Mouse (Mus musculus) hindbrain, embryonic 16.5 days (tissue): ENCODE measurements around the gene Sdccag8. TPM values are rescaled to one million over a fixed set of nuclear protein-coding genes. Genes with fewer than 3 reads are reported as not detected.

ENCODE experiments used
- ATAC-seq: fragments of 200-750 bp; cut with Nextera tagmentation; 2 replicates; pipeline ENCODE4 v1.8.0; 2017; ENCODE audit warnings: moderate TSS enrichment, moderate library complexity
- H3K27ac ChIP-seq: fragments of 300-500 bp; sonication (generic); 2 replicates; pipeline ENCODE4 v1.5.1; 2014; ENCODE audit warnings: low read depth, mild to moderate bottlenecking, control low read depth, low read length, moderate library complexity
- H3K27me3 ChIP-seq: fragments of 300-500 bp; sonication (generic); replicated peaks from 2 replicates; pipeline ENCODE4 v1.6.1; 2014; ENCODE audit warnings: low read length; ENCODE audit not compliant: control insufficient read depth, insufficient read depth
- H3K36me3 ChIP-seq: fragments of 300-500 bp; sonication (generic); 2 replicates; pipeline ENCODE4 v1.6.1; 2014; ENCODE audit warnings: mild to moderate bottlenecking, low read length, moderate library complexity, mixed read lengths; ENCODE audit not compliant: control insufficient read depth, insufficient read depth
- H3K4me1 ChIP-seq: fragments of 300-500 bp; sonication (generic); 2 replicates; pipeline ENCODE4 v1.6.1; 2014; ENCODE audit warnings: low read depth, low read length; ENCODE audit not compliant: control insufficient read depth, insufficient read depth
- H3K4me2 ChIP-seq: fragments of 300-500 bp; sonication (generic); 2 replicates; pipeline ENCODE4 v1.6.1; 2014; ENCODE audit warnings: mild to moderate bottlenecking, low read length, control low read depth, moderate library complexity
- H3K4me3 ChIP-seq: fragments of 300-500 bp; sonication (generic); 2 replicates; pipeline ENCODE4 v1.5.1; 2014; ENCODE audit warnings: mild to moderate bottlenecking, low read length, control low read depth, moderate library complexity
- H3K9ac ChIP-seq: fragments of 300-500 bp; sonication (generic); 2 replicates; pipeline ENCODE4 v1.6.1; 2014; ENCODE audit warnings: low read depth, mild to moderate bottlenecking, control low read depth, low read length, moderate library complexity
- H3K9me3 ChIP-seq: fragments of 300-500 bp; sonication (generic); 2 replicates; pipeline ENCODE4 v1.6.1; 2014; ENCODE audit warnings: mild to moderate bottlenecking, low read length, moderate library complexity; ENCODE audit not compliant: control insufficient read depth
- WGBS: fragments of 180-500 bp; shearing (Covaris S2); extraction: QIAGEN DNeasy Blood & Tissue Kit; methylation state at CpG from one replicate; pipeline ENCODE4 v1.1.7; 2014; 5-methylcytosine and 5-hydroxymethylcytosine counted together
- polyA plus RNA-seq: library from polyadenylated mRNA; unstranded; fragments of >200 nt; fragmentation: Nextera tagmentation; extraction: Ambion mirVana; gene quantifications from 2 replicates; pipeline ENCODE4 v1.2.1, GENCODE M21; 2015

Gene Sdccag8
- polyA plus RNA-seq, 1 experiment from 2014 or later = 25.8 TPM

- 80% methylated on average over 13 of the region's 13 CpGs for WGBS
- no peaks in the 10 kb centered on the region for H3K9me3 ChIP-seq
- ATAC-seq = no peak
- peaks cover 16% of the 10 kb centered on the region for H3K4me1 ChIP-seq
- no peaks in the 10 kb centered on the region for H3K36me3 ChIP-seq
- no peak overlapping the region for H3K4me2 ChIP-seq
- no peak overlapping the region for H3K4me3 ChIP-seq
- H3K9ac ChIP-seq = no peak overlapping the region
- H3K27ac ChIP-seq = peak overlapping the region; percentile 9; the same call in 1 of the 2 replicates
- no peaks in the 10 kb centered on the region for H3K27me3 ChIP-seq
Measured at GRCm38 (mm10) chr1:177011688-177012087, 197.2 kb downstream of the Sdccag8 start.

GRCm38 (mm10) chr1:177012774-177013173 is 198.3 kb downstream of the Sdccag8 start:
- no peak overlapping the region for H3K27ac ChIP-seq
- H3K27me3 ChIP-seq = no peaks in the 10 kb centered on the region
- no peak overlapping the region for H3K4me2 ChIP-seq
- no peaks in the 10 kb centered on the region for H3K9me3 ChIP-seq
- 30% methylated on average over 3 of the region's 3 CpGs for WGBS
- peaks cover 16% of the 10 kb centered on the region for H3K4me1 ChIP-seq
- no peak for ATAC-seq
- H3K9ac ChIP-seq = no peak overlapping the region
- no peak overlapping the region for H3K4me3 ChIP-seq
- no peaks in the 10 kb centered on the region for H3K36me3 ChIP-seq

DNA sequence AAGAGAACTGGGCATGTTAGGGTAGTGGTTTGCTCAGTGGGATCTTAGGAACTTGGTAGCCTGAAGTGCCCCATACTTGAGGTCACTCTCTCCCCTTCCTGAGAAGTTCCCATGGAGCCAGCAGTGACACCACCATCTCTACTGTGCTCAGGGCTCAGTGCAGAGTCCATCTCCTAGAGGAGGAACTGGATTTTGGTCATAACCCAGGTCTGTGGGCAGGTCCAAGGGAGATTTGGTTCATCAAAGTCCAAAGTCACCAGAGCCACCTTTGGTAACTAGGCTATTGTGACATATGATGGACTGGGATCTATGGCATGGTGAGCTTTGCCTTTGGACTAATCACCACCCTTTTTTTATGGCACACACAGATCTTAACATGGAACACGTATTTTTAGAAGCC is 198.9 kb downstream of the Sdccag8 start:
- peaks cover 16% of the 10 kb centered on the region for H3K4me1 ChIP-seq
- H3K4me2 ChIP-seq = no peak overlapping the region
- H3K9me3 ChIP-seq = no peaks in the 10 kb centered on the region
- no peak overlapping the region for H3K4me3 ChIP-seq
- no peak overlapping the region for H3K9ac ChIP-seq
- WGBS = 89% methylated on average over 1 of the region's 1 CpGs
- no peaks in the 10 kb centered on the region for H3K36me3 ChIP-seq
- no peaks in the 10 kb centered on the region for H3K27me3 ChIP-seq
- ATAC-seq = no peak
- no peak overlapping the region for H3K27ac ChIP-seq

DNA sequence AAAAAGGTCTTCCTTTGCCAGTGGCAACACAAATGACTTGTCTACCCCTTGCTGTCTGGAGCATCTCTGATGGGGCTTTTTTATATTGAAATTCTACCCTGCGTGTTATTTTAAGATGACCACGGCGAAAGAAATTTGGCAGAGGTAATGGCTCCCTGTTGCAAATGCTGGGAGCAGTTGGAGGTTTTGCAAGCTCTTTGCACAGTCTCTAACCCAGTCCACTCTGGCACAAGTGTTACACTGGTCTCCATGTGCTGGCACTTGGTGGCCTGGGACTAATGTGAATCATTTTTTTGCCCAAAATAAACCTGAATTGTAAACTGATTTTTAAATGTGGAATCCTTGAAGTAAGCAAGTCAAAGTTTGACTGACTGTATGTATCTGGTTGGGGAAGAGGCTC is 199.3 kb downstream of the Sdccag8 start:
- Histone ChIP-seq H3K27ac (no peak overlapping the region), H3K4me1 (peaks cover 16% of the 10 kb centered on the region), H3K9me3 (no peaks in the 10 kb centered on the region), H3K27me3 (no peaks in the 10 kb centered on the region), H3K4me2 (no peak overlapping the region), H3K9ac (no peak overlapping the region), H3K36me3 (no peaks in the 10 kb centered on the region), H3K4me3 (no peak overlapping the region)
- ATAC-seq = no peak
- 66% methylated on average over 3 of the region's 3 CpGs for WGBS

DNA sequence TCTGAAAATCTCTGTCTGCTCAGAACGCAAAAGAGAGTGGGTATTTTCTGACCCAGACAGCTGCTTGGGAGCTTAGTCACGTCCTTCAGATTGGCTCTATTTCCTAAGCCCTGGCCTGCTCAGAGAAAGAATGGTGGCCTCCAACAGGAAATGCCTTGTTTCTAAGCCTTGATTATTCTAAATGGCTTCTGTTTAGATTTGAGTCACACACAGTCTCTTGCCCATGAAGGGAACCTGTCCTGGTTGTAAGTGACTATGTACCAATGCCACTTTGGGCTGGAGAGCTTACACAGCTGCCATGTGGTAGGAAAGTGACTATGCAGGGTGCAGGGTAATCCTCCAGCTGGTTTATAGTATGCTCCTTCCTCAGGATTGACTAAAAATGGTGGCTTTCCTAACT is 199.9 kb downstream of the Sdccag8 start:
- Histone ChIP-seq H3K4me2 (no peak overlapping the region), H3K36me3 (no peaks in the 10 kb centered on the region), H3K4me1 (peaks cover 16% of the 10 kb centered on the region), H3K4me3 (no peak overlapping the region), H3K9ac (no peak overlapping the region), H3K9me3 (no peaks in the 10 kb centered on the region), H3K27me3 (no peaks in the 10 kb centered on the region), H3K27ac (peak overlapping the region; percentile 62)
- WGBS = 55% methylated on average over 2 of the region's 2 CpGs
- ATAC-seq = peak; percentile 59

DNA sequence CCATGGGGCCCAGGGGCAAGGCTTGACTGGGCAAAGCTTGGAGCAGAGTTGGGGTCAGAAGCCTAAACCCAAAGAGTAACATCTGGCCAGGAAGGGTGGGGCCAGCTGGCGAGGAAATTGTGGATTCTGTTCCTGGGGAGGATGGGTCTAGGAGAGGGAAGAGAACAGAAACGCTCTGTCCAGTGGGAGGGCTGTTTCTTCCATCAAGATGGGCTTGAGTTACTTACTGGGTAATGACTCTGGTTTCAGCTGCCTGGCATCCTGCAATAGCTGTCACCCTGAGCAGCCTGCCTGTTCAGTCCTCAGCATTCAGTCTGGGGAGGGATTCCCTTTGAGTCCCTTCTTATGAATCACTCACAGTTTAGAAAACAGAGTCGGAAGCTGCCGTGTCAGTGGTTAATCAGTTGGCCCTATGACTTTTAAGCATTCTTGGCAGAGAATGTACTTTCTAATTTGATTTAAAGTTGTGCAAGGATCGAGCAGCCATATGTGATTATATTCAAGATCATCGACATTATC is 200.5 kb downstream of the Sdccag8 start:
- peak; percentile 9; the same call in 1 of the 2 replicates for ATAC-seq
- H3K27me3 ChIP-seq = no peaks in the 10 kb centered on the region
- H3K9ac ChIP-seq = no peak overlapping the region
- H3K9me3 ChIP-seq = no peaks in the 10 kb centered on the region
- H3K27ac ChIP-seq = peak overlapping the region; percentile 62
- 50% methylated on average over 6 of the region's 6 CpGs for WGBS
- no peak overlapping the region for H3K4me2 ChIP-seq
- H3K4me3 ChIP-seq = no peak overlapping the region
- no peaks in the 10 kb centered on the region for H3K36me3 ChIP-seq
- H3K4me1 ChIP-seq = peaks cover 15% of the 10 kb centered on the region

DNA sequence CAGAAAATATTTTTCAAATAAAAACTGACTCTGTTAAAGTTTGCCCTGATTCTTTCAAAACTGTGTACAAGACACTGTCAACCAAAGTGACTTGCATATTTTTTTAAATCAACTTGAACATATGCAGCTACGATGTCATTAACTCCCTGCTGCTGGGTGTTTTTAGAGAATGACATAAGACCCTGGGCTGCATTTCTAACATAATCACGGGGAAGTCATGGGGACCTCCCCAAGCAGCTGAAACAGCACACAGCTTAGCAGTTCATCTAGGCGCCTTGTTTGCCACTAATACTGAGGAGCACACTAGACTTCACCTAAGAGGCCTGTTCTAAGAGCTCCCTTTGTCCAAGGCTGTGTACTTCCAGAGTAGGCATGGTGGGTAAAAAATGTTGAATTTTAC is 201.5 kb downstream of the Sdccag8 start:
- H3K4me1 ChIP-seq = peaks cover 6% of the 10 kb centered on the region
- H3K27me3 ChIP-seq = no peaks in the 10 kb centered on the region
- no peak overlapping the region for H3K9ac ChIP-seq
- H3K36me3 ChIP-seq = no peaks in the 10 kb centered on the region
- no peaks in the 10 kb centered on the region for H3K9me3 ChIP-seq
- no peak overlapping the region for H3K4me2 ChIP-seq
- no peak overlapping the region for H3K27ac ChIP-seq
- WGBS = 29% methylated on average over 3 of the region's 3 CpGs
- ATAC-seq = no peak
- no peak overlapping the region for H3K4me3 ChIP-seq

GRCm38 (mm10) chr1:177016729-177017128 is 202.3 kb downstream of the Sdccag8 start:
- peaks cover 3% of the 10 kb centered on the region; the same call in 1 of the 2 replicates for H3K4me1 ChIP-seq
- no peaks in the 10 kb centered on the region for H3K36me3 ChIP-seq
- no peaks in the 10 kb centered on the region for H3K27me3 ChIP-seq
- 85% methylated on average over 2 of the region's 2 CpGs for WGBS
- no peak overlapping the region for H3K4me3 ChIP-seq
- H3K27ac ChIP-seq = no peak overlapping the region
- no peak overlapping the region for H3K9ac ChIP-seq
- H3K4me2 ChIP-seq = no peak overlapping the region
- no peaks in the 10 kb centered on the region for H3K9me3 ChIP-seq
- no peak for ATAC-seq

DNA sequence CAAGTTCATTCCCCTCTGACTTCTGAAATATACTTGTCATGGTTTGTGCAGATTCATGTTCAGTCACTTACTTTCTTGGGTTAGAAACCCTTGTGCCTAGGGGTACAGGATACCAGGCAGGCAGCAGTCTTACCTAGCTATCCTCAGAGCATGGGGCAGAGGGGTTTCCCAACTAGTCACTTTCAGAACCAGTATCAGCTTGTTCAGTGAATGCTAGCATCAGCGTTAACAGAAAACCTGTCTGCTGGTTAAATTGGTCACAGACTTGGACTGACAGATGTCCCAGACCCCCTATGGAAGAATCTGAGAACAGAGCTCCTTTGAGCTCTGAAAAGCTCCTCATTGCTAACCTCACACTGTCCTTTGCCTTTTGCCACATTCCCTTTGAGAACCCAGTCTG is 204.3 kb downstream of the Sdccag8 start:
- Histone ChIP-seq H3K9ac (no peak overlapping the region), H3K4me1 (peaks cover 3% of the 10 kb centered on the region; the same call in 1 of the 2 replicates), H3K4me3 (no peak overlapping the region), H3K36me3 (peaks cover 9% of the 10 kb centered on the region; the same call in 1 of the 2 replicates), H3K4me2 (no peak overlapping the region), H3K9me3 (no peaks in the 10 kb centered on the region), H3K27me3 (no peaks in the 10 kb centered on the region), H3K27ac (no peak overlapping the region)
- 47% methylated on average over 1 of the region's 1 CpGs for WGBS
- ATAC-seq = no peak

DNA sequence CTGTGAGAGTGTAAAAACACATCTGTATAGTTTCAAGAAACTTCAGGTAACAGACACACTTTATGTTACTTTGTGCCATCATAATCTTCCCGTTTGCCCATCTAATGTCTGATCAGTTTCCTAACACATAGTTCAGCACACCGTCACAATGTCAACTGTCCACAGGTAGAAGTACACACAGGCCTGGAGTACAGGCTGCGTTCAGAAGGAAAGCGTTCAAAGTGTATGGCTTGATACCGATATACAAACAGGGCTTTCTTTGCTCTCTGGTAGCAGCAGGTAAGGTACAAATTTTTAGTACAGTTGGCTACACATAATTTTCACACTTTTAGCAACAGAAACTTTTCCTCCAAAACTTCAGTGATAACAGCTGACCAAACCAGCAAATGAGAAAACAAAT is 205.2 kb downstream of the Sdccag8 start:
- Histone ChIP-seq H3K4me3 (no peak overlapping the region), H3K36me3 (peaks cover 11% of the 10 kb centered on the region; the same call in 1 of the 2 replicates), H3K9me3 (no peaks in the 10 kb centered on the region), H3K4me1 (peaks cover 3% of the 10 kb centered on the region; the same call in 1 of the 2 replicates), H3K9ac (no peak overlapping the region), H3K27ac (no peak overlapping the region), H3K27me3 (no peaks in the 10 kb centered on the region), H3K4me2 (no peak overlapping the region)
- no peak for ATAC-seq
- 93% methylated on average over 5 of the region's 5 CpGs for WGBS
